Mouse (Mus musculus): ENCODE data around the gene Skil. TPM values are rescaled to one million over a fixed set of nuclear protein-coding genes. Genes with fewer than 3 reads are reported as not detected.

The Skil gene
- total and polyA plus RNA-seq, 3 experiments: 7.4 to 8.6 TPM; not detected in 1

GRCm38 (mm10) chr3:31082838-31083506 lies 11.9 kb upstream of the Skil start:
- H3K79me2 ChIP-seq (ENCODE audit: control insufficient read depth, insufficient read depth, low read length, poor library complexity): no peaks in the 10 kb centered on the region
- DNase-seq (ENCODE audit: low read depth, low spot score): no peak

GRCm38 (mm10) chr3:31083507-31084245 lies 11.2 kb upstream of the Skil start:
- Histone ChIP-seq H3K27me3 (ENCODE audit: control insufficient read depth in 1 of 2, insufficient read depth in 2 of 2, low read length in 2 of 2) (peaks cover 0 to 2% of the 10 kb centered on the region in 2 experiments; a peak in 2 of 4 replicates), H3K9me3 (replicated peaks; ENCODE audit: insufficient read depth, low read length) (no peaks in the 10 kb centered on the region), H3K79me2 (ENCODE audit: control insufficient read depth, insufficient read depth, low read length, poor library complexity) (no peaks in the 10 kb centered on the region), H3K36me3 (ENCODE audit: control insufficient read depth in 1 of 2, insufficient read depth in 2 of 2, low read length in 2 of 2) (no peaks in the 10 kb centered on the region; a peak in 2 of 4 replicates), H3K4me1 (ENCODE audit: control insufficient read depth in 1 of 2, insufficient read depth in 2 of 2, low read length in 2 of 2) (peaks cover 0 to 4% of the 10 kb centered on the region in 2 experiments; a peak in 1 of 4 replicates), H3K9ac (ENCODE audit: control insufficient read depth, low read depth, low read length, poor library complexity, severe bottlenecking) (peak overlapping the region; percentile 5; the same call in 1 of the 2 replicates), H3K27ac (ENCODE audit: control insufficient read depth, low read depth, low read length) (no peak overlapping the region), H3K4me3 (ENCODE audit: control insufficient read depth in 1 of 2, insufficient read depth in 1 of 2, low read depth in 2 of 2, low read length in 2 of 2) (peak overlapping the region; percentile 2 to 37; a peak in 3 of 4 replicates)
- TF ChIP-seq MXI1 (IDR thresholded peaks at IDR 0.05; ENCODE audit: low read depth, low read length) (peak; percentile 93), RAD21 (IDR thresholded peaks at IDR 0.05; ENCODE audit: low read depth, low read length) (no peak), POLR2AphosphoS2 (IDR thresholded peaks at IDR 0.05; ENCODE audit: low read length) (no peak), GABPA (IDR thresholded peaks at IDR 0.05; ENCODE audit: low read depth, low read length) (no peak), MEF2A (IDR thresholded peaks at IDR 0.05; ENCODE audit: extremely low read depth, insufficient replicate concordance, low read depth, low read length, poor library complexity, severe bottlenecking) (no peak), CHD1 (IDR thresholded peaks at IDR 0.05; ENCODE audit: low read depth, low read length) (no peak), USF1 (IDR thresholded peaks at IDR 0.05; ENCODE audit: low read depth, low read length) (peak; percentile 55), GATA1 (IDR thresholded peaks at IDR 0.05; ENCODE audit: low read depth, low read length) (no peak), ZMIZ1 (IDR thresholded peaks at IDR 0.05; ENCODE audit: low read depth, low read length) (no peak), CTCF (IDR thresholded peaks at IDR 0.05 in 2 of 3, conservative IDR thresholded peaks at IDR 0.05 in 1 of 3; ENCODE audit: control insufficient read depth in 1 of 3, insufficient read depth in 1 of 3, low read depth in 2 of 3, low read length in 3 of 3, poor library complexity in 1 of 3, severe bottlenecking in 1 of 3) (no peak), ZKSCAN1 (IDR thresholded peaks at IDR 0.05; ENCODE audit: low read depth, low read length) (no peak), MYC (IDR thresholded peaks at IDR 0.05; ENCODE audit: low read depth, low read length) (peak; percentile 92), ETS1 (IDR thresholded peaks at IDR 0.05; ENCODE audit: low read depth, low read length) (no peak; the same call in 1 of the 2 replicates), TAL1 (IDR thresholded peaks at IDR 0.05; ENCODE audit: low read length) (no peak), MYB (IDR thresholded peaks at IDR 0.05; ENCODE audit: low read depth, low read length) (no peak), EP300 (IDR thresholded peaks at IDR 0.05; ENCODE audit: low read depth in 1 of 2, low read length in 2 of 2) (no peak), UBTF (IDR thresholded peaks at IDR 0.05; ENCODE audit: borderline replicate concordance, insufficient read depth, low read depth, low read length) (no peak), BHLHE40 (IDR thresholded peaks at IDR 0.05; ENCODE audit: borderline replicate concordance, low read depth, low read length) (no peak), CHD2 (IDR thresholded peaks at IDR 0.05; ENCODE audit: low read length) (no peak), NRF1 (IDR thresholded peaks at IDR 0.05; ENCODE audit: insufficient read depth, low read depth, low read length, poor library complexity, severe bottlenecking) (no peak), SIN3A (IDR thresholded peaks at IDR 0.05; ENCODE audit: low read length) (peak; percentile 51; the same call in 1 of the 2 replicates), MAX (IDR thresholded peaks at IDR 0.05; ENCODE audit: low read length) (peak; percentile 89), USF2 (IDR thresholded peaks at IDR 0.05; ENCODE audit: borderline replicate concordance in 1 of 2, insufficient read depth in 1 of 2, low read depth in 1 of 2, low read length in 2 of 2) (no peak), RCOR1 (IDR thresholded peaks at IDR 0.05; ENCODE audit: low read depth, low read length) (no peak)
- DNase-seq (ENCODE audit: low read depth, low spot score): peak; percentile 83

More at GRCm38 (mm10) chr3:31082838-31083506, 11.9 kb upstream of the Skil start:
- H3K27ac ChIP-seq (ENCODE audit: control insufficient read depth, low read depth, low read length): no peak overlapping the region
- no peak overlapping the region for H3K9ac ChIP-seq (ENCODE audit: control insufficient read depth, low read depth, low read length, poor library complexity, severe bottlenecking)
- H3K27me3 ChIP-seq (ENCODE audit: control insufficient read depth in 1 of 2, insufficient read depth in 2 of 2, low read length in 2 of 2): peaks cover 0 to 2% of the 10 kb centered on the region in 2 experiments; a peak in 2 of 4 replicates
- H3K4me3 ChIP-seq (ENCODE audit: control insufficient read depth in 1 of 2, insufficient read depth in 1 of 2, low read depth in 2 of 2, low read length in 2 of 2): no peak overlapping the region
- no peaks in the 10 kb centered on the region; a peak in 2 of 4 replicates for H3K36me3 ChIP-seq (ENCODE audit: control insufficient read depth in 1 of 2, insufficient read depth in 2 of 2, low read length in 2 of 2)
- peaks cover 0 to 4% of the 10 kb centered on the region in 2 experiments; a peak in 1 of 4 replicates for H3K4me1 ChIP-seq (ENCODE audit: control insufficient read depth in 1 of 2, insufficient read depth in 2 of 2, low read length in 2 of 2)
- TF ChIP-seq RCOR1 (IDR thresholded peaks at IDR 0.05; ENCODE audit: low read depth, low read length) (no peak), ZNF384 (IDR thresholded peaks at IDR 0.05; ENCODE audit: low read depth, low read length) (peak; percentile 53; the same call in 1 of the 2 replicates), MAZ (IDR thresholded peaks at IDR 0.05; ENCODE audit: low read depth, low read length) (no peak)
- H3K9me3 ChIP-seq (replicated peaks; ENCODE audit: insufficient read depth, low read length): no peaks in the 10 kb centered on the region
